Comparison of ENCODE assay signal across 7 mouse cellular contexts in the genomic region with DNA sequence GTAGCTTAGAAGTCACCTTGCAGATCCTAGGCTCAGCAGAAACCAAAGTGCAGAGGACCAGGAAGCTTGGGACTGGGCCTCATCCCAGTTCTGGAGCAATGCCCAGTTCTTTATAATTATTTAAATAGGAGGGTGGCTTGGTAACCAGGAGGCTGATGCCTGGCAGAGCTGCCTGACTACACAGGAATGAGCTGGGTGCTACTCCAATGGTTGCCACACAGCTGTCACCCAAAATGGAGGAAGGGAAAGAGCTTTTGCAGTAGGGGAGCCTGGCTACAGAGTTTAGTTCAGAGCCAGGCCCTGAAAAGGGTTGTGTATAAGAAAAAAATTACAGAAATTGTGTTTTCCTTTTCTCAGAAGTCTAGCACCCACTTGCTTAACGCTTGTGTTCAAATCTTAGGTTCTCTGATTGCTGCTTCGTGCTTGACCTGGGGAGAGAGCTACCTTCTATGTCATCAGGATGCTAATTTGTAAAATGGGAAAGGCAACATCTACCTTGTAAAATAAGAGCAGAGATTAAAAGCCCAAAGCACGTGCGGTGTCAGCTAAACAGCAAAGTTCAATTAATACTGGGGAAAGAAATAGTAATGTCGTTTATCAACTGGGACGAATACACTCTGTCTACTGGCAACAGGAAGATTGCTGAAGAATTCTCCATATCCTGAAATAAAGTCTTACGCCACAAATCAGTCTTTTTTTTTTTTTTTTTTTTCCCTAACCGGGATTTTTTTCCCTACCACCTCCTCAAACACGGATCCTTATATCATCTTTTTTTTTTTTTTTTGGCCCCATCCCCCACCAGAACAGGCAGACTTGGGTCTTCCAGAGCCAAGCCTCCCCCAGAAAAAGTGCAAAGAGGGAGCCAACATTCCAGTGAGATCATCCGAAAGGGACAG. TPM values are rescaled to one million over a fixed set of nuclear protein-coding genes. Genes with fewer than 3 reads are reported as not detected.
DNase-seq lines count a peak whose midpoint lies in the region; ATAC-seq and TF ChIP-seq lines count a peak whose summit lies in the region.

No protein-coding gene starts in this region.

- no peak for TF ChIP-seq POLR2A in thymus, adult 2 months (IDR thresholded peaks at IDR 0.05; ENCODE audit: control insufficient read depth, extremely low read depth, insufficient read depth, low read length, poor library complexity)

- peak overlapping the region; percentile 99 for H3K9ac ChIP-seq in heart, embryonic 11.5 days (ENCODE audit: low read depth, low read length)
- peak overlapping the region; percentile 99 for H3K9ac ChIP-seq in kidney, embryonic 16.5 days (replicated peaks; ENCODE audit: low read length)
- H3K9ac ChIP-seq in liver, embryonic 13.5 days, result peak overlapping the region; percentile 72; the same call in 1 of the 2 replicates
- peak overlapping the region; percentile 87 for H3K9ac ChIP-seq in neural tube, embryonic 15.5 days (replicated peaks)

- H3K27ac ChIP-seq in thymus, adult 2 months (ENCODE audit: control insufficient read depth, insufficient read depth, low read length), result 0 out of 2 replicates have a peak overlapping the region, but pooled peaks have one; percentile 6
- H3K27ac ChIP-seq in heart, embryonic 11.5 days (ENCODE audit: low read depth, low read length), result peak overlapping the region; percentile 93
- H3K27ac ChIP-seq in kidney, embryonic 16.5 days (ENCODE audit: low read length), result peak overlapping the region; percentile 91
- H3K27ac ChIP-seq in liver, embryonic 13.5 days, result peak overlapping the region; percentile 27; the same call in 1 of the 2 replicates
- peak overlapping the region; percentile 99 for H3K27ac ChIP-seq in neural tube, embryonic 15.5 days (replicated peaks)

- H3K36me3 ChIP-seq in thymus, adult 2 months (ENCODE audit: control insufficient read depth, insufficient read depth, low read length), result no peaks in the 10 kb centered on the region
- H3K36me3 ChIP-seq in heart, embryonic 11.5 days (ENCODE audit: control insufficient read depth, insufficient read depth, low read length), result no peaks in the 10 kb centered on the region; the same call in 1 of the 2 replicates
- peaks cover 10% of the 10 kb centered on the region for H3K36me3 ChIP-seq in kidney, embryonic 16.5 days (ENCODE audit: insufficient read depth, low read length)
- 0 out of 2 replicates have a peak, but pooled peaks cover 9% of the 10 kb centered on the region for H3K36me3 ChIP-seq in liver, embryonic 13.5 days
- peaks cover 20% of the 10 kb centered on the region for H3K36me3 ChIP-seq in neural tube, embryonic 15.5 days

- no peaks in the 10 kb centered on the region for H3K27me3 ChIP-seq in thymus, adult 2 months (ENCODE audit: control insufficient read depth, insufficient read depth, low read length)
- no peaks in the 10 kb centered on the region for H3K27me3 ChIP-seq in heart, embryonic 11.5 days (ENCODE audit: control insufficient read depth, insufficient read depth, low read length)
- H3K27me3 ChIP-seq in kidney, embryonic 16.5 days (ENCODE audit: insufficient read depth, low read length), result no peaks in the 10 kb centered on the region
- peaks cover 65% of the 10 kb centered on the region for H3K27me3 ChIP-seq in liver, embryonic 13.5 days
- H3K27me3 ChIP-seq in neural tube, embryonic 15.5 days (replicated peaks), result no peaks in the 10 kb centered on the region

- H3K4me2 ChIP-seq in heart, embryonic 11.5 days, result peak overlapping the region; percentile 78
- H3K4me2 ChIP-seq in kidney, embryonic 16.5 days (replicated peaks; ENCODE audit: low read depth, low read length), result peak overlapping the region; percentile 70
- H3K4me2 ChIP-seq in liver, embryonic 13.5 days, result peak overlapping the region; percentile 70
- H3K4me2 ChIP-seq in neural tube, embryonic 15.5 days, result peak overlapping the region; percentile 71

- 30% methylated on average over 10 of the region's 10 CpGs for WGBS in thymus, adult 2 months
- 14% methylated on average over 10 of the region's 10 CpGs for WGBS in heart, embryonic 11.5 days (ENCODE audit: insufficient replicate concordance)
- WGBS in kidney, embryonic 16.5 days, result 10% methylated on average over 10 of the region's 10 CpGs
- 19% methylated on average over 10 of the region's 10 CpGs for WGBS in liver, embryonic 13.5 days (ENCODE audit: insufficient replicate concordance)
- WGBS in neural tube, embryonic 15.5 days, result 12% methylated on average over 10 of the region's 10 CpGs

- no peak for ATAC-seq in heart, embryonic 11.5 days (replicated peaks; ENCODE audit: insufficient number of reproducible peaks, low FRiP score, low TSS enrichment)
- ATAC-seq in kidney, embryonic 16.5 days (ENCODE audit: low FRiP score, low TSS enrichment), result no peak; the same call in 1 of the 2 replicates
- no peak for ATAC-seq in liver, embryonic 13.5 days (ENCODE audit: low read depth)
- ATAC-seq in neural tube, embryonic 15.5 days (ENCODE audit: low FRiP score), result no peak

- H3K4me1 ChIP-seq in thymus, adult 2 months (replicated peaks; ENCODE audit: control insufficient read depth, insufficient read depth, low read length), result no peaks in the 10 kb centered on the region; the same call in 1 of the 2 replicates
- H3K4me1 ChIP-seq in heart, embryonic 11.5 days (ENCODE audit: control insufficient read depth, insufficient read depth, low read length), result peaks cover 28% of the 10 kb centered on the region
- peaks cover 34% of the 10 kb centered on the region for H3K4me1 ChIP-seq in kidney, embryonic 16.5 days (ENCODE audit: insufficient read depth, low read length)
- peaks cover 31% of the 10 kb centered on the region for H3K4me1 ChIP-seq in liver, embryonic 13.5 days (replicated peaks)
- peaks cover 49% of the 10 kb centered on the region for H3K4me1 ChIP-seq in neural tube, embryonic 15.5 days

- no peak for TF ChIP-seq CTCF in thymus, adult 2 months (IDR thresholded peaks at IDR 0.05; ENCODE audit: borderline replicate concordance, control insufficient read depth, extremely low read depth, insufficient read depth, low read length, poor library complexity)

- no peaks in the 10 kb centered on the region for H3K9me3 ChIP-seq in heart, embryonic 11.5 days (replicated peaks; ENCODE audit: control insufficient read depth, low read length)
- H3K9me3 ChIP-seq in kidney, embryonic 16.5 days (ENCODE audit: low read length), result no peaks in the 10 kb centered on the region
- H3K9me3 ChIP-seq in liver, embryonic 13.5 days (replicated peaks), result no peaks in the 10 kb centered on the region
- no peaks in the 10 kb centered on the region for H3K9me3 ChIP-seq in neural tube, embryonic 15.5 days (replicated peaks)

- H3K4me3 ChIP-seq in thymus, adult 2 months (ENCODE audit: control insufficient read depth, insufficient read depth, low read length), result peak overlapping the region; percentile 81
- H3K4me3 ChIP-seq in heart, embryonic 11.5 days (ENCODE audit: low read depth, low read length), result peak overlapping the region; percentile 96
- H3K4me3 ChIP-seq in kidney, embryonic 16.5 days (ENCODE audit: low read length), result peak overlapping the region; percentile 94
- peak overlapping the region; percentile 68 for H3K4me3 ChIP-seq in liver, embryonic 13.5 days (replicated peaks)
- peak overlapping the region; percentile 90 for H3K4me3 ChIP-seq in neural tube, embryonic 15.5 days (replicated peaks)

- DNase-seq in thymus, adult 2 months, result no peak
- no peak for DNase-seq in thymus, postnatal 14 days
- peak; percentile 40 for DNase-seq in cerebellum, adult 8-10 months
- DNase-seq in liver, embryonic 13.5 days, result no peak

RNA-seq across cellular contexts. Expression of a gene that starts 0.8 kb away (rescaled TPM):
- 161 and 168 TPM in 2 replicates for polyA plus RNA-seq in thymus, adult 2 months (2012; rRNA removed)
- polyA plus RNA-seq in heart, embryonic 11.5 days (2014; fragmentation: Nextera tagmentation; extraction: Ambion mirVana), result 154 and 157 TPM in 2 replicates
- 102 and 109 TPM in 2 replicates for polyA plus RNA-seq in kidney, embryonic 16.5 days (2015; fragmentation: Nextera tagmentation; extraction: Ambion mirVana)
- polyA plus RNA-seq in liver, embryonic 13.5 days (2015; fragmentation: Nextera tagmentation; extraction: Ambion mirVana), result 10.9 and 11.3 TPM in 2 replicates
- 186 and 213 TPM in 2 replicates for polyA plus RNA-seq in neural tube, embryonic 15.5 days (2015; fragmentation: Nextera tagmentation; extraction: Ambion mirVana)

RNA-seq across cellular contexts. Expression of a gene that starts 29.4 kb away (rescaled TPM):
- 36.6 and 38.4 TPM in 2 replicates for polyA plus RNA-seq in thymus, adult 2 months (2012; rRNA removed)
- polyA plus RNA-seq in heart, embryonic 11.5 days (2014; fragmentation: Nextera tagmentation; extraction: Ambion mirVana), result 34.3 and 39.0 TPM in 2 replicates
- polyA plus RNA-seq in kidney, embryonic 16.5 days (2015; fragmentation: Nextera tagmentation; extraction: Ambion mirVana), result 63.9 and 67.6 TPM in 2 replicates
- polyA plus RNA-seq in liver, embryonic 13.5 days (2015; fragmentation: Nextera tagmentation; extraction: Ambion mirVana), result 29.8 and 33.7 TPM in 2 replicates
- polyA plus RNA-seq in neural tube, embryonic 15.5 days (2015; fragmentation: Nextera tagmentation; extraction: Ambion mirVana), result 64.8 and 66.1 TPM in 2 replicates

Comparison
In these comparisons a context has a peak if more than half of its experiments do, and no peak if none do; other contexts are left out.
1. H3K27ac ChIP-seq: peak in every context shown above with its lines; median percentile 99 in neural tube, embryonic 15.5 days; 93 in heart, embryonic 11.5 days; 91 in kidney, embryonic 16.5 days; 27 in liver, embryonic 13.5 days; 6 in thymus, adult 2 months.